Mouse (Mus musculus): ENCODE data around the gene Scaf4. TPM values are rescaled to one million over a fixed set of nuclear protein-coding genes. Genes with fewer than 3 reads are reported as not detected.

The Scaf4 gene
- polyA plus RNA-seq, 1 experiment: 16.2 TPM

- Histone ChIP-seq H3K36me3 (ENCODE audit: control insufficient read depth, insufficient read depth) (no peaks in the 10 kb centered on the region), H3K79me3 (ENCODE audit: low read depth) (no peaks in the 10 kb centered on the region), H3K79me2 (ENCODE audit: control insufficient read depth, insufficient read depth) (no peaks in the 10 kb centered on the region), H3K27me3 (ENCODE audit: control insufficient read depth, insufficient read depth, insufficient read length) (no peaks in the 10 kb centered on the region), H3ac (ENCODE audit: control insufficient read depth, insufficient read length, low read depth) (no peak overlapping the region), H3K4me3 (ENCODE audit: insufficient read depth, poor library complexity, severe bottlenecking) (no peak overlapping the region)
- TF ChIP-seq CEBPB (IDR thresholded peaks at IDR 0.05; ENCODE audit: low read depth): no peak
- no peak for TF ChIP-seq MAX (IDR thresholded peaks at IDR 0.05)
Observed at GRCm38 (mm10) chr16:90184135-90184534, 100.2 kb downstream of the Scaf4 start.

- TF ChIP-seq FOSL1 (IDR thresholded peaks at IDR 0.05; ENCODE audit: insufficient read depth, low read length, poor library complexity, severe bottlenecking) (no peak), USF1 (IDR thresholded peaks at IDR 0.05; ENCODE audit: low read depth) (no peak), MYOD1 (IDR thresholded peaks at IDR 0.05; ENCODE audit: control insufficient read depth, insufficient read length, low read depth) (no peak), MYOG (IDR thresholded peaks at IDR 0.05; ENCODE audit: control insufficient read depth, extremely low read depth, insufficient read length) (no peak), MAX (IDR thresholded peaks at IDR 0.05) (no peak), CEBPB (IDR thresholded peaks at IDR 0.05; ENCODE audit: low read depth) (no peak), CTCF (IDR thresholded peaks at IDR 0.05; ENCODE audit: control insufficient read depth, insufficient read depth, insufficient read length) (no peak)
- Histone ChIP-seq H3K4me3 (ENCODE audit: insufficient read depth, poor library complexity, severe bottlenecking) (no peak overlapping the region), H3ac (ENCODE audit: control insufficient read depth, insufficient read length, low read depth) (no peak overlapping the region), H3K79me3 (ENCODE audit: low read depth) (no peaks in the 10 kb centered on the region), H3K79me2 (ENCODE audit: control insufficient read depth, insufficient read depth) (no peaks in the 10 kb centered on the region), H3K27me3 (ENCODE audit: control insufficient read depth, insufficient read depth, insufficient read length) (no peaks in the 10 kb centered on the region), H3K36me3 (ENCODE audit: control insufficient read depth, insufficient read depth) (no peaks in the 10 kb centered on the region)
Observed at GRCm38 (mm10) chr16:90181673-90182072, 102.6 kb downstream of the Scaf4 start.

GRCm38 (mm10) chr16:90180975-90181374 is 103.3 kb downstream of the Scaf4 start:
- TF ChIP-seq CEBPB (IDR thresholded peaks at IDR 0.05; ENCODE audit: low read depth): no peak
- no peak for TF ChIP-seq MAX (IDR thresholded peaks at IDR 0.05)
- TF ChIP-seq CTCF (IDR thresholded peaks at IDR 0.05; ENCODE audit: control insufficient read depth, insufficient read depth, insufficient read length): no peak
- no peak for TF ChIP-seq MYOD1 (IDR thresholded peaks at IDR 0.05; ENCODE audit: control insufficient read depth, insufficient read length, low read depth)
- TF ChIP-seq FOSL1 (IDR thresholded peaks at IDR 0.05; ENCODE audit: insufficient read depth, low read length, poor library complexity, severe bottlenecking): no peak
- TF ChIP-seq MYOG (IDR thresholded peaks at IDR 0.05; ENCODE audit: control insufficient read depth, extremely low read depth, insufficient read length): no peak
- TF ChIP-seq USF1 (IDR thresholded peaks at IDR 0.05; ENCODE audit: low read depth): no peak
- Histone ChIP-seq H3K4me3 (ENCODE audit: insufficient read depth, poor library complexity, severe bottlenecking) (no peak overlapping the region), H3K27me3 (ENCODE audit: control insufficient read depth, insufficient read depth, insufficient read length) (no peaks in the 10 kb centered on the region), H3K79me2 (ENCODE audit: control insufficient read depth, insufficient read depth) (no peaks in the 10 kb centered on the region), H3K79me3 (ENCODE audit: low read depth) (no peaks in the 10 kb centered on the region), H3ac (ENCODE audit: control insufficient read depth, insufficient read length, low read depth) (no peak overlapping the region), H3K36me3 (ENCODE audit: control insufficient read depth, insufficient read depth) (no peaks in the 10 kb centered on the region)

GRCm38 (mm10) chr16:90179892-90180291 is 104.4 kb downstream of the Scaf4 start:
- Histone ChIP-seq H3K4me3 (ENCODE audit: insufficient read depth, poor library complexity, severe bottlenecking) (no peak overlapping the region), H3K79me2 (ENCODE audit: control insufficient read depth, insufficient read depth) (no peaks in the 10 kb centered on the region), H3ac (ENCODE audit: control insufficient read depth, insufficient read length, low read depth) (no peak overlapping the region), H3K79me3 (ENCODE audit: low read depth) (no peaks in the 10 kb centered on the region), H3K36me3 (ENCODE audit: control insufficient read depth, insufficient read depth) (no peaks in the 10 kb centered on the region), H3K27me3 (ENCODE audit: control insufficient read depth, insufficient read depth, insufficient read length) (no peaks in the 10 kb centered on the region)
- TF ChIP-seq MAX (IDR thresholded peaks at IDR 0.05) (no peak), USF1 (IDR thresholded peaks at IDR 0.05; ENCODE audit: low read depth) (no peak)

GRCm38 (mm10) chr16:90178404-90178803 is 105.9 kb downstream of the Scaf4 start:
- no peak for TF ChIP-seq FOSL1 (IDR thresholded peaks at IDR 0.05; ENCODE audit: insufficient read depth, low read length, poor library complexity, severe bottlenecking)
- no peak for TF ChIP-seq CTCF (IDR thresholded peaks at IDR 0.05; ENCODE audit: control insufficient read depth, insufficient read depth, insufficient read length)
- no peak for TF ChIP-seq CEBPB (IDR thresholded peaks at IDR 0.05; ENCODE audit: low read depth)
- TF ChIP-seq MAX (IDR thresholded peaks at IDR 0.05): no peak
- TF ChIP-seq USF1 (IDR thresholded peaks at IDR 0.05; ENCODE audit: low read depth): no peak
- TF ChIP-seq MYOD1 (IDR thresholded peaks at IDR 0.05; ENCODE audit: control insufficient read depth, insufficient read length, low read depth): no peak
- no peak for TF ChIP-seq MYOG (IDR thresholded peaks at IDR 0.05; ENCODE audit: control insufficient read depth, extremely low read depth, insufficient read length)
- H3K27me3 ChIP-seq (ENCODE audit: control insufficient read depth, insufficient read depth, insufficient read length): no peaks in the 10 kb centered on the region
- H3K79me3 ChIP-seq (ENCODE audit: low read depth): no peaks in the 10 kb centered on the region
- no peaks in the 10 kb centered on the region for H3K79me2 ChIP-seq (ENCODE audit: control insufficient read depth, insufficient read depth)
- H3ac ChIP-seq (ENCODE audit: control insufficient read depth, insufficient read length, low read depth): no peak overlapping the region
- no peak overlapping the region for H3K4me3 ChIP-seq (ENCODE audit: insufficient read depth, poor library complexity, severe bottlenecking)
- no peaks in the 10 kb centered on the region for H3K36me3 ChIP-seq (ENCODE audit: control insufficient read depth, insufficient read depth)

- H3K79me2 ChIP-seq (ENCODE audit: control insufficient read depth, insufficient read depth): no peaks in the 10 kb centered on the region
- no peak overlapping the region for H3ac ChIP-seq (ENCODE audit: control insufficient read depth, insufficient read length, low read depth)
- H3K4me3 ChIP-seq (ENCODE audit: insufficient read depth, poor library complexity, severe bottlenecking): no peak overlapping the region
- no peaks in the 10 kb centered on the region for H3K27me3 ChIP-seq (ENCODE audit: control insufficient read depth, insufficient read depth, insufficient read length)
- H3K36me3 ChIP-seq (ENCODE audit: control insufficient read depth, insufficient read depth): no peaks in the 10 kb centered on the region
- no peaks in the 10 kb centered on the region for H3K79me3 ChIP-seq (ENCODE audit: low read depth)
- no peak for TF ChIP-seq FOSL1 (IDR thresholded peaks at IDR 0.05; ENCODE audit: insufficient read depth, low read length, poor library complexity, severe bottlenecking)
- no peak for TF ChIP-seq USF1 (IDR thresholded peaks at IDR 0.05; ENCODE audit: low read depth)
- peak; percentile 9 for TF ChIP-seq CEBPB (IDR thresholded peaks at IDR 0.05; ENCODE audit: low read depth)
- TF ChIP-seq MAX (IDR thresholded peaks at IDR 0.05): no peak
- TF ChIP-seq CTCF (IDR thresholded peaks at IDR 0.05; ENCODE audit: control insufficient read depth, insufficient read depth, insufficient read length): no peak
Observed at GRCm38 (mm10) chr16:90177425-90177824, 106.9 kb downstream of the Scaf4 start.
